Mouse (Mus musculus) erythroblast, embryonic 14.5 days (primary cell): ENCODE measurements around the gene Ppp1ca.

ENCODE experiments used
- GATA1 ChIP-seq: IDR thresholded peaks from 2 replicates; pipeline ENCODE4 v1.6.1; 2012; ENCODE audit warnings: low read length, inconsistent platforms, mixed read lengths
- TAL1 ChIP-seq: IDR thresholded peaks from 3 replicates; pipeline ENCODE4 v1.6.1; 2012; ENCODE audit warnings: low read length, inconsistent platforms, mixed read lengths

DNA sequence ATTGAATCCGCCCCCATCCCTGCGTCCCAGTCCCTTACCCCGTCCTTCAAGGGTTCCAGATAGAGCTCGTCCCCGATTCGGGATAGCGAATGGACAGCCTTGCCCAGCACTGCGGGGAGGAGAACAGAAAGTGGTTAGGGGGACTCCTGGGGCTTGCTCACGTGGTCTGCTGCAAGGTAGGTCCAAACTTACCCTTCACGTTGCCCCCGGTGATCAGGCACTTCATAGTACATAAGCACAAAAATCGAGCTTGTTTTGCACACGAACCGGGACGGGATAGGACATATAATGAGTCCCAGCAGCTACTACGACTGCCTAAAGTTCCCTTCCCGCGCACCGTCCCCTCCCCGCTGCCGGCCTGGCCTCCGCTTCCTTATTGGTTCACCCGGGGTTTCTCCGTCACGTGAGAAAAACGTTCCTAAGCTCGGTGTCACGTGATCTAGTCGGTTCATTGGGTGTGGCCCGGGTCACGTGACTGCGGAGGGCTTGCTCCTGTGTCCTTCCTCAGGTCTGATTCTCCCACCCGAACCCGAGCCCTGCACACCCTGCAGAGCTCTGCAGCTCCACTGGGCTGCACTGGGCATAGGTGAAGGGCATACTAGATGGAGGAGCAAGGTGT is 9.5 kb downstream of the Ppp1ca start, which contains the start of gene Rad9a:
- no peak for TF ChIP-seq TAL1
- no peak for TF ChIP-seq GATA1
